Mouse (Mus musculus) thymus, adult 2 months (tissue): ENCODE measurements around the gene Spock1.

Source experiments
- CTCF ChIP-seq: fragments of 200-500 bp; IDR thresholded peaks from 2 replicates; pipeline ENCODE4 v1.5.1; 2012; ENCODE audit warnings: mild to moderate bottlenecking, control low read depth, low read length, moderate library complexity, borderline replicate concordance; ENCODE audit not compliant: control insufficient read depth, poor library complexity, insufficient read depth; ENCODE audit errors: extremely low read depth
- POLR2A ChIP-seq: fragments of 200-500 bp; IDR thresholded peaks from 2 replicates; pipeline ENCODE4 v1.6.1; 2012; ENCODE audit warnings: mild to moderate bottlenecking, low read length, control low read depth, moderate library complexity; ENCODE audit not compliant: control insufficient read depth, poor library complexity, insufficient read depth; ENCODE audit errors: extremely low read depth

DNA sequence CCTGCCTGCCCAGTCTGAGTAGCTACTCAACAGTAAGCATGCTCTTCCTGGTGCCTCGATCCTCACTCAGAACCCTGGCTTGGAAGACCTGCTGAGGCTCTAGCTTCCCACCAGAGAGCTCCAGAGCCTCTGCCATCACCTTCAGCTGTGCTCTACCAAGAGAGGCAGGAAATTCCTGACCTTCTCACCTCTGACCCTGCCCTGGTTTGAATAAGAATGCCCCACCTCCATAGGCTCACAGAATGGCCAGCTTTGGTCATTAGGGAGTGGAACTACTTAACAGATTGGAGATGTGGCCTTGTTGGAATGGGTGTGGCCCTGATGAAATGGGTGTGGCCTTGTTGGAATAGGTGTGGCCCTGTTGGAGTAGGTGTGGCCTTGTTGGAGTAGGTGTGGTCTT, 174.6 kb downstream of the Spock1 start:
- no peak for TF ChIP-seq POLR2A
- no peak for TF ChIP-seq CTCF
